Mouse (Mus musculus) E14TG2a.4 (cell line): ENCODE results near the gene Acap3.
A peak's percentile ranks its signal among the peaks of the same experiment; 100 is the strongest.

Experiments used
- H3K27me3 ChIP-seq: 2 replicates; pipeline ENCODE4 v1.6.1; 2014; ENCODE audit warnings: low read length, control low read depth; ENCODE audit not compliant: insufficient read depth
- H3K36me3 ChIP-seq: 2 replicates; pipeline ENCODE4 v1.6.1; 2014; ENCODE audit warnings: low read length, control low read depth; ENCODE audit not compliant: insufficient read depth
- H3K4me1 ChIP-seq: replicated peaks from 2 replicates; pipeline ENCODE4 v1.6.1; 2014; ENCODE audit warnings: low read depth, low read length, control low read depth
- H3K4me3 ChIP-seq: replicated peaks from 2 replicates; pipeline ENCODE4 v1.5.1; 2014; ENCODE audit warnings: mild to moderate bottlenecking, low read length
- H3K9me3 ChIP-seq: 2 replicates; pipeline ENCODE4 v1.6.1; 2014; ENCODE audit warnings: low read length, control low read depth
- CTCF ChIP-seq: conservative IDR thresholded peaks from 2 replicates; pipeline ENCODE4 v1.5.1; 2014; ENCODE audit warnings: low read length
- NANOG ChIP-seq: IDR thresholded peaks from 2 replicates; pipeline ENCODE4 v1.6.1; 2014; ENCODE audit warnings: borderline replicate concordance, low read length, mixed read lengths
- POU5F1 ChIP-seq: IDR thresholded peaks from 2 replicates; pipeline ENCODE4 v1.6.1; 2014; ENCODE audit warnings: low read length, borderline replicate concordance

Acap3 gene

DNA sequence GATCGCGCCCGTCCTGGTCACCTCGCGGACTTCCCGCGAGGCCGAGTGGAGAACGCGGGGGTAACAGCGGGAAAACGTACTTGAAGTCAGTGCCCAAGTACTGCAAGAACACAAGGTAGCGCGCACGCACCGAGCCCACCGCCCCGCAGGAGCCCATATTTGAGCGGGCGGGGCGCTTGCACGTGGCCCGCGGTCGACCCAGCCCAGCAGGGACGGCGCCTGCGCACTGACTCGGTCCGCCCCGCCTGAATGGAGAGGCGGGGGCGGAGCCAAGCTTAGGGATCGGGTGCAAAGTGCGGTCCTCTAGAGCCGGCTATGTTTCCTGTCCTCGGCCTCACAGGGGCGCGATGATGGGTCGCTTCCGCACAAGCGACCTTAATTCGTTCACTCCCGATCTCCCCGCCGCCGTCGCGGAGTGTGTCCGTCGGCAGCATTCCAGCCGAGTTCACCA lies at the start of gene Acap3, which contains the start of gene Pusl1:
TSS of gene Acap3 (plus strand) at position 272 of the 451 bp plus-strand sequence.
TSS of gene Pusl1 (minus strand) at position 231 of the 451 bp plus-strand sequence.
- Histone ChIP-seq H3K9me3 (no peaks in the 10 kb centered on the region), H3K4me1 (peaks cover 70% of the 10 kb centered on the region), H3K4me3 (peak within 1 kb of the TSS; percentile 99), H3K27me3 (peaks cover 3% of the 10 kb centered on the region; the same call in 1 of the 2 replicates), H3K36me3 (peaks cover 47% of the 10 kb centered on the region)
- no peak for TF ChIP-seq NANOG
- TF ChIP-seq POU5F1 = no peak
- no peak for TF ChIP-seq CTCF

DNA sequence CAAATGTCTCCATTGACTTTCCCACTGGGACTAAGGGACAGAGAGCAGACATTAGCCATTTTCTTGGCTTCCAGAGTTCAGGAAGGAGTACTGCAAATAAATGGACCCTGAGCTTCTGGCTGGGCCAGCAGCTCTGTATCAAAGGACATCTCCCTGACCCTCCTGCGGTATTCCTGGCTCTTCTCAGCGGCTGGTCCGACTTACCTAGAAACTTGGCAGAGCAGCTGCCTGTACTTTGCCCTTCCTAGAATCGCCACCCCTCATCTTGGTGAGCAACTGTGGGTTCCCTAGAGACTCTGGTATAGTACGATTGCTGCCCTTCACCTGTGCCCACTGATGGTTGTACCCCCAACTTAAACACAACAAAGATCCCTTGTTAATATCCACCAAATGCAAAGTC lies 48.4 kb upstream of the Acap3 start:
- Histone ChIP-seq H3K27me3 (peaks cover 46% of the 10 kb centered on the region), H3K36me3 (peaks cover 7% of the 10 kb centered on the region; the same call in 1 of the 2 replicates), H3K9me3 (no peaks in the 10 kb centered on the region), H3K4me3 (no peak overlapping the region), H3K4me1 (peaks cover 50% of the 10 kb centered on the region)
- no peak for TF ChIP-seq POU5F1
- no peak for TF ChIP-seq NANOG
- no peak for TF ChIP-seq CTCF

DNA sequence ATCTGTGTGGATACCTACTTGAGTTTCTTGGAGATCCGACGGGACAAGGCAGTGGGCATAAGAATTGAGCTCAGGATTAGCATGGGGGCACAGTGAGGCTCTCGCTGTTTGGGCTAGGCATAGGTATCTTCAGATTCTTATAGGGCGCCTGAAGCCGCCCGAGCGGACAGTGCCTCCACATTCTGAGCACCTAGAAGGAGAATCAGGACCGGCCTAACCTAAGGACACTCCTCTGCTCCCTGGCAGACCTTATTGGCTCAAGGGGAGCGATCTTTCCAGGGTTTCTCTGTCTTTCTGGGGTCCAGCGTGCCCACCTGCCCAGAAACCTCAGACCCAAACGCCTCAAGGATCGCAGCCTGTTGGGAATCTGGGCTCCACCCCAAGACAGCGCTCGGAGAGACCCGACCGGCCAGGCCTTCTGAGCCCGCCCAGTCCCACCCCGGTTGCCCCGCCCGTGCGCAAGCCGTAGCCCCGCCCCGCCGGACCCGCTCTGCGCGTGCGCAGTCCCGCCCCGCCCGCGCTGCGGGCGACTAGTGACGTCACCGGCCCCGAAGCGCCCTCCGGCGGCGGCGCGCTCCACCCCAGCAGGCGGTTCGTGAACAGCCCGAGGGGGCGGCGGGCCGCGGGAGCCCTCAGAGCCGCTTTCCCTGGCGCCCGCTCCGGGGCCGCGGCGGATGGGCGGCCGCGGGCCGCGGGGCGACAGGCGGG lies 44.6 kb upstream of the Acap3 start, which contains the start of gene Dvl1:
TSS of gene Dvl1 (plus strand) at position 532 of the 708 bp plus-strand sequence.
- Histone ChIP-seq H3K27me3 (peaks cover 21% of the 10 kb centered on the region), H3K9me3 (no peaks in the 10 kb centered on the region), H3K4me3 (peak within 1 kb of the TSS; percentile 89), H3K4me1 (peaks cover 36% of the 10 kb centered on the region), H3K36me3 (peaks cover 10% of the 10 kb centered on the region)
- no peak for TF ChIP-seq CTCF
- TF ChIP-seq NANOG = no peak
- no peak for TF ChIP-seq POU5F1

DNA sequence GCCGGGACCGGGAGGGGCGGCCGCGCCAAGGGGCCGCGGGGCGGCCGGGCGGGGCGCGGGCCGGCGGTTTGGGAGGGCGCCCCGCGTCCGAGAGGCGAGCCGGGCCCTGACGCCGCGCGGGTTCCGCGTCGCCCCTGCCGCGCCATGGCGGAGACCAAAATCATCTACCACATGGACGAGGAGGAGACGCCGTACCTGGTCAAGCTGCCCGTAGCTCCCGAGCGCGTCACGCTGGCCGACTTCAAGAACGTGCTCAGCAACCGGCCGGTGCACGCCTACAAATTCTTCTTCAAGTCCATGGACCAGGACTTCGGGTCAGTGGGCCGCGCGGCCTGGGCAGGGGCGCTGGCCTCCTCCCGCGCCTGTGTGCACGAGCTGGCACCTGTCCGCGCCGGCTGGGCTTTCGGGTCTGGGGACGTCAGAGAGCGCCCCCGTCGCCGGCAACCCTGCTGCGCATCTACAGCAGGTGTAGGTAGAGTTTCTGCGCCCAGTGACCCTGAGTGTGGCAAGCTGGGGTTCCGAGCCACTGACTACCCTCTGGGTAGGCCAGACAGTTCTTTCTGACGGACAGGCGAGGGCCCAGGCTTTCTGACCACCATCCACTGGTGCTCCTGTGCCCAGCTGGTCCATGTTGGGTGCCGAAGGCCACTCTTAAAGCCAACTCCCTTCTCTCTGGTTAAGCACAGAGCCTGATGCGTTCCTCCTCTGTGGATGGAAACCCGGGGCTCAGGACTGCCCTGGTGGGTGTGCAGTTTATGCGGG lies 43.9 kb upstream of the Acap3 start:
- peaks cover 15% of the 10 kb centered on the region for H3K27me3 ChIP-seq
- peaks cover 9% of the 10 kb centered on the region for H3K36me3 ChIP-seq
- H3K4me1 ChIP-seq = peaks cover 32% of the 10 kb centered on the region
- no peaks in the 10 kb centered on the region for H3K9me3 ChIP-seq
- TF ChIP-seq POU5F1 (no peak), CTCF (no peak), NANOG (no peak)
- peak overlapping the region; percentile 89 for H3K4me3 ChIP-seq

DNA sequence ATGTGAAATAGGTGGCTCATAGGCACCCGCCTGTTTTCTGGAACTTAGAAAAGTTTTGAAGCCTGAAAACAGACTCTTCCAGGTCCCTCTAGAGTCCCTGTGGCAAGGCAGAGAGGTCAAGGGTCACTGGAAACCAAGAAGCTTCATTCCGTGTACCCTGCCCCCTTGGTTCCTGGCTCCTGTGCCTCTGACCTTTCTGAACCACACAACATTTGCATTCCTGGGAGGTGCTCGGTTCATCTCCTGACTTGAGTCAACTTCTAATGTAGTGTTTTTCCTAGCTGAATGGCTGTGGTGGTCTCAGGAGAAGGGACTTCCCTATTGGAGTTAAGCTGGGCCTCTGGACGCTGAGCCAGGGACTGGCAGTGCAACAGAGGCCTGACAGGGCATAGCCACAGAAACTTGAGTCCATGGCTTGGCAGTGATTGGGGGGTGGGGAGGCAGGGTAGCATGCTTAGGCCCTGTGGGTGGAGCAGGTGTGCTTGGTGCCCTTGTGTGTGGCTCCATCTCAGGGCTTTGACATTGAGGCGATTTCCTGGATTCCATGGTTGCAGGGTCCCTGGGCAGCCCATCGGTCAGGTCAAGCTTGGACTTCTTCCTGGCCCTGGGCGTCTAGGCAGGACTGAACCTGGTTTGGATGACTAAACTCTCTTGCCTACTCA lies 43.1 kb upstream of the Acap3 start:
- Histone ChIP-seq H3K4me3 (peak overlapping the region; percentile 89), H3K36me3 (peaks cover 13% of the 10 kb centered on the region; the same call in 1 of the 2 replicates), H3K27me3 (peaks cover 7% of the 10 kb centered on the region), H3K9me3 (no peaks in the 10 kb centered on the region), H3K4me1 (peaks cover 34% of the 10 kb centered on the region)
- TF ChIP-seq POU5F1 (no peak), NANOG (no peak), CTCF (no peak)

DNA sequence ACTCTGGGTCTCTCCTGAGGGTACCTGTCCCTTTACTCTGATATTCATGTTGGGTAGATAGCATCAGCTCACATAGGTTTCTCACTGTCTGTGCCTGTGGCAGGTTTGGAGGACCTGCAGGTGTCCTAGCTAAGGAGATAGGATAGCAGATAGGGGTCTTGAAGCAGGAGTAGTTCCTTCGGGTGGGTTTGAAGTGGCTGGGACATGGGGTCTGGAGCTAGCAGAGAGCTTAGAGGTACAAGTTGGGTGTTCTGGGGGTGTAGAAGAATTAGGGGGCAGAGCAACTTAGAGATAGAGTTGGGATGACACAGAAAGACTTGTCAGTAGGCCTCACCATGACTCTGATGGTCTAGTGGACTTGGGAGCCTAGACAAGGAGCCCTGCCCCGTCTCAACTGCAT lies 42.2 kb upstream of the Acap3 start:
- peaks cover 17% of the 10 kb centered on the region; the same call in 1 of the 2 replicates for H3K36me3 ChIP-seq
- H3K9me3 ChIP-seq = no peaks in the 10 kb centered on the region
- no peak overlapping the region for H3K4me3 ChIP-seq
- 0 out of 2 replicates have a peak, but pooled peaks cover 4% of the 10 kb centered on the region for H3K27me3 ChIP-seq
- TF ChIP-seq POU5F1 = no peak
- TF ChIP-seq NANOG = no peak
- no peak for TF ChIP-seq CTCF
- peaks cover 41% of the 10 kb centered on the region for H3K4me1 ChIP-seq

DNA sequence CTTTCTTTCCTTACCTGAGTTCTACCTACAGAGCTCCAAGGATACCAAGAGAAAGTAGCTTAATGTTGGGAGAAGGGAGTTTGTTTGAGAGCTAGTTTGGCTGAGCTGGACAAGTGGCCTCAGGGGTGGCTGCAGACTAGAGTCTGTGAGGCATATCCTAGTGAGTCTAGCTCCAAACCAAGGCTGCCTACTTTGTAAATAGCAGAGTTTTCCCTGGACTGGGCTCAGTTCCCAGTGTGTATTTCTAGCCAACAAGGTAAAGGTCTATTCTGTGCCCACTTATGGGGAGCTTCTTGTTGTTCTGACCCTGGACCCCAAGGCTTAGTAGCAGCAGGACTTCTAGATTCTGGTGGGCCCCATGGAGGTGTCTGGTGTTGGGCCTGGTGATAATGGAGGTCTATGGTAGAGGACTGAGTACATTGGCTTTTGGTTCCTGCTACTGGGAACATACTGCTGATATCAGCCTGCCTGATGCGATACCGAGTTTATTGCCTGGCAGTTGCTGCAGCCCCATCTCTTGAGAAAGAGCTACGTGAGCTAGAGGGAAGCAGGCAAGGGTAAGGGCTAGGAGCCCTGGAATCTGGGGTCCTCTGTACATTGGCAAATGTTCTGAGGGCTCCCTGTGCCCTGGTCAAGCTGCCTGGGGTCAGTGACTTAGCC lies 41.7 kb upstream of the Acap3 start:
- TF ChIP-seq POU5F1 = no peak
- TF ChIP-seq NANOG = no peak
- no peak for TF ChIP-seq CTCF
- Histone ChIP-seq H3K4me1 (peaks cover 47% of the 10 kb centered on the region), H3K4me3 (no peak overlapping the region), H3K9me3 (no peaks in the 10 kb centered on the region), H3K27me3 (0 out of 2 replicates have a peak, but pooled peaks cover 4% of the 10 kb centered on the region), H3K36me3 (peaks cover 22% of the 10 kb centered on the region)
